9 mouse cellular contexts compared by ENCODE assay signal in genomic region chr6:31637371-31638052, GRCm38 (mm10).
DNase-seq lines count a peak whose midpoint lies in the region; ATAC-seq and TF ChIP-seq lines count a peak whose summit lies in the region.
"Had no signal": no experiment of that assay in that cellular context is flagged by ENCODE, and none has a peak within 500 bp of the region (broad histone marks: within the 10 kb centered on the region; RNA-seq: fewer than 3 reads in every experiment).

No protein-coding gene starts in this region.

- no peak overlapping the region for H3K4me3 ChIP-seq in heart, embryonic 14.5 days (ENCODE audit: control insufficient read depth in 1 of 2, insufficient read depth in 1 of 2, low read depth in 1 of 2, low read length in 2 of 2)
- H3K4me3 ChIP-seq in E14TG2a.4 (replicated peaks; ENCODE audit: low read length), result peak overlapping the region; percentile 68

- H3K27me3 ChIP-seq in heart, embryonic 14.5 days (ENCODE audit: control insufficient read depth, insufficient read depth, low read length), result no peaks in the 10 kb centered on the region
- H3K27me3 ChIP-seq in E14TG2a.4 (ENCODE audit: insufficient read depth, low read length), result peaks cover 23% of the 10 kb centered on the region

- ATAC-seq in heart, embryonic 14.5 days (ENCODE audit: insufficient number of reproducible peaks, insufficient read depth, low FRiP score, low read depth), result no peak
- ATAC-seq in inflammation-experienced regulatory T-cells, adult 6 months, result no peak
- ATAC-seq in cerebellum, adult (ENCODE audit: insufficient number of reproducible peaks, low FRiP score, low TSS enrichment), result no peak

- peaks cover 25 to 28% of the 10 kb centered on the region in 2 experiments for H3K4me1 ChIP-seq in heart, embryonic 14.5 days (ENCODE audit: control insufficient read depth in 2 of 2, insufficient read depth in 2 of 2, low read length in 2 of 2)
- peaks cover 63% of the 10 kb centered on the region for H3K4me1 ChIP-seq in E14TG2a.4 (replicated peaks; ENCODE audit: low read depth, low read length)

- peak; percentile 24; the same call in 1 of the 2 replicates for TF ChIP-seq CTCF in E14TG2a.4 (conservative IDR thresholded peaks at IDR 0.05; ENCODE audit: low read length)

- DNase-seq in heart, adult 18-20 months, result no peak
- peak; percentile 69 for DNase-seq in embryo, embryonic 10 days (ENCODE audit: low spot score)
- peak; percentile 66 for DNase-seq in liver
- no peak for DNase-seq in layer of hippocampus, adult 8-10 months (ENCODE audit: low spot score in 2 of 2)
- DNase-seq: thymus, postnatal 14 days had no signal

- no peaks in the 10 kb centered on the region for H3K9me3 ChIP-seq in heart, embryonic 14.5 days (ENCODE audit: control insufficient read depth, low read length)
- no peaks in the 10 kb centered on the region for H3K9me3 ChIP-seq in E14TG2a.4 (ENCODE audit: low read length)

- 16% methylated on average over 16 of the region's 16 CpGs for WGBS in heart, embryonic 14.5 days

- H3K4me2 ChIP-seq in heart, embryonic 14.5 days (ENCODE audit: low read length), result peak overlapping the region; percentile 5; the same call in 1 of the 2 replicates

- no peak overlapping the region for H3K27ac ChIP-seq in heart, embryonic 14.5 days (replicated peaks in 1 of 2; ENCODE audit: control insufficient read depth in 1 of 2, insufficient read depth in 1 of 2, low read depth in 2 of 2, low read length in 2 of 2)

- no peak overlapping the region for H3K9ac ChIP-seq in heart, embryonic 14.5 days (ENCODE audit: low read length)

- no peaks in the 10 kb centered on the region for H3K36me3 ChIP-seq in heart, embryonic 14.5 days (ENCODE audit: control insufficient read depth, insufficient read depth, low read length)
- no peaks in the 10 kb centered on the region for H3K36me3 ChIP-seq in E14TG2a.4 (ENCODE audit: insufficient read depth, low read length)

Comparison
In these comparisons a context has a peak if more than half of its experiments do, and no peak if none do; other contexts are left out.
1. DNase-seq: peak in embryo, embryonic 10 days (single experiment) and liver (single experiment); none in heart, adult 18-20 months (0 of 2) and layer of hippocampus, adult 8-10 months (0 of 2).